Mouse (Mus musculus) liver, embryonic 14.5 days (tissue): ENCODE results near the gene Bpifb9b. TPM values are rescaled to one million over a fixed set of nuclear protein-coding genes. Genes with fewer than 3 reads are reported as not detected.
"Not testable (repeated sequence)": the region's sequence is repeated elsewhere in the genome, so short reads cannot be mapped to it uniquely, and the experiment has no call there.

ENCODE experiments used
- ATAC-seq: fragments of 200-750 bp; cut with Nextera tagmentation; 2 replicates; pipeline ENCODE4 v1.8.0; 2017; ENCODE audit warnings: moderate number of reproducible peaks, mild to moderate bottlenecking, moderate library complexity; ENCODE audit not compliant: insufficient read depth
- DNase-seq, 3 experiments: peaks; one replicate each; pipeline ENCODE4 v3.0.0-alpha.2; 2012 to 2013; ENCODE audit warnings: low read depth in 3 of 3, low spot score in 3 of 3
- H3K27ac ChIP-seq: fragments of 300-500 bp; sonication (generic); 2 replicates; pipeline ENCODE4 v1.5.1; 2014; ENCODE audit warnings: moderate library complexity, mild to moderate bottlenecking, control low read depth, inconsistent platforms
- H3K27me3 ChIP-seq: fragments of 300-500 bp; sonication (generic); 2 replicates; pipeline ENCODE4 v1.6.1; 2014; ENCODE audit warnings: mild to moderate bottlenecking, low read length, moderate library complexity; ENCODE audit not compliant: control insufficient read depth, insufficient read depth
- H3K36me3 ChIP-seq: fragments of 300-500 bp; sonication (generic); replicated peaks from 2 replicates; pipeline ENCODE4 v1.6.1; 2014; ENCODE audit warnings: low read depth; ENCODE audit not compliant: control insufficient read depth, insufficient read depth
- H3K4me1 ChIP-seq, 2 experiments: fragments of 200-500 bp in 1 of 2; fragments of 300-500 bp in 1 of 2; sonication (generic) in 1 of 2; replicated peaks; 2 replicates each; pipeline ENCODE4 v1.6.1; 2012 to 2014; ENCODE audit warnings: antibody characterized with exemption in 1 of 2, inconsistent platforms in 1 of 2, low read length in 1 of 2; ENCODE audit not compliant: control insufficient read depth in 2 of 2, insufficient read depth in 2 of 2
- H3K4me2 ChIP-seq: fragments of 300-500 bp; sonication (generic); 2 replicates; pipeline ENCODE4 v1.6.1; 2014; ENCODE audit warnings: low read depth, mild to moderate bottlenecking, control low read depth, moderate library complexity
- H3K4me3 ChIP-seq, 2 experiments: fragments of 200-500 bp in 1 of 2; fragments of 300-500 bp in 1 of 2; sonication (generic) in 1 of 2; 2 replicates each; pipeline ENCODE4 v1.5.1; 2012 to 2014; ENCODE audit warnings: low read depth in 2 of 2, low read length in 2 of 2, mild to moderate bottlenecking in 2 of 2, control low read depth in 1 of 2, inconsistent platforms in 1 of 2, moderate library complexity in 1 of 2; ENCODE audit not compliant: insufficient read depth in 1 of 2
- H3K9ac ChIP-seq: fragments of 300-500 bp; sonication (generic); replicated peaks from 2 replicates; pipeline ENCODE4 v1.6.1; 2014; ENCODE audit warnings: mild to moderate bottlenecking, control low read depth, moderate library complexity
- H3K9me3 ChIP-seq: fragments of 300-500 bp; sonication (generic); 2 replicates; pipeline ENCODE4 v1.6.1; 2016; ENCODE audit warnings: low read length, mixed read lengths; ENCODE audit not compliant: control insufficient read depth
- CTCF ChIP-seq: IDR thresholded peaks from 2 replicates; pipeline ENCODE4 v1.5.1; 2016; ENCODE audit warnings: antibody characterized with exemption, low read depth, control low read depth
- EP300 ChIP-seq: IDR thresholded peaks from 2 replicates; pipeline ENCODE4 v1.6.1; 2016; ENCODE audit warnings: antibody characterized with exemption, low read depth
- WGBS: fragments of 180-500 bp; shearing (Covaris S2); extraction: QIAGEN DNeasy Blood & Tissue Kit; methylation state at CpG from one replicate; pipeline ENCODE4 v1.1.7; 2014; ENCODE audit not compliant: insufficient replicate concordance; 5-methylcytosine and 5-hydroxymethylcytosine counted together
- polyA plus RNA-seq, 2 experiments: library from polyadenylated mRNA; depleted of rRNA in 1 of 2; stranded (reverse) in 1 of 2; unstranded in 1 of 2; fragments of >200 nt; fragmentation: Nextera tagmentation in 1 of 2; extraction: Ambion mirVana in 1 of 2; gene quantifications; 2 replicates each; pipeline versions ENCODE4 v1.2.1 to v1.2.3; 2012 to 2014

The Bpifb9b gene
- polyA plus RNA-seq (2012; rRNA removed), result not detected in 2 replicates
- not detected in 2 replicates for polyA plus RNA-seq (2014; fragmentation: Nextera tagmentation; extraction: Ambion mirVana)

DNA sequence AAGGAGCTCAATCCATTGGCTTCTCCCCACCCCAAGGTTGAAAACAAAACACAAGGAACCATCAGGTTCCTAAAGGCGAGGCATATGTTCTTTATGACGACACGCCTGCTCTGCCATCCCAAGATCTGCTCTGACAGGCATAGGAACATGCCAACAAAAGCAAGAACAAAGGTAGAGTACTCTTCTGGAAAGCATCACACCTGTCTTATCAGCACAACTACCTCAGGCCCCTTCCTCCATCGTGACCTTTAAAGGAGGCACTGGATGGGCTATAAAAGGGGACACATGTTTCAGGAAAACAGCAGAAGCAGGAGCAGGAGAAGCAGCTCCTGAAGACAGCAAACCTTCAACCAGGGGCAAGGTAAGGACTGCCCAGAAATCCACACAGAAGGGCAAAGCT is at the start of gene Bpifb9b:
TSS of gene Bpifb9b (plus strand) at position 301 of the 400 bp plus-strand sequence.
- not testable (repeated sequence) for H3K4me3 ChIP-seq, H3K27me3 ChIP-seq, H3K4me1 ChIP-seq, ATAC-seq, H3K9ac ChIP-seq, DNase-seq, H3K9me3 ChIP-seq, H3K4me2 ChIP-seq, H3K36me3 ChIP-seq, H3K27ac ChIP-seq
- 55% methylated on average over 4 of the region's 4 CpGs for WGBS

DNA sequence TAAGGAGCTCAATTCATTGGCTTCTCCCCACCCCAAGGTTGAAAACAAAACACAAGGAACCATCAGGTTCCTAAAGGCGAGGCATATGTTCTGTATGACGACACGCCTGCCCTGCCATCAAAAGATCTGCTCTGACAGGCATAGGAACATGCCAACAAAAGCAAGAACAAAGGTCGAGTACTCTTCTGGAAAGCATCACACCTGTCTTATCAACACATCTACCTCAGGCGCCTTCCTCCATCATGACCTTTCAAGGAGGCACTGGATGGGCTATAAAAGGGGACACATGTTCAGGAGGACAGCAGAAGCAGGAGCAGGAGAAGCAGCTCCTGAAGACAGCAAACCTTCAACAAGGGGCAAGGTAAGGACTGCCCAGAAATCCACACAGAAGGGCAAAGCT is 49.5 kb upstream of the Bpifb9b start, which contains the start of gene Bpifb9a:
TSS of gene Bpifb9a (plus strand) at position 301 of the 400 bp plus-strand sequence.
- not testable (repeated sequence) for ATAC-seq, DNase-seq, H3K4me3 ChIP-seq, H3K27me3 ChIP-seq, H3K27ac ChIP-seq, H3K4me2 ChIP-seq, H3K4me1 ChIP-seq, H3K36me3 ChIP-seq, H3K9ac ChIP-seq, H3K9me3 ChIP-seq
- 46% methylated on average over 5 of the region's 5 CpGs for WGBS

DNA sequence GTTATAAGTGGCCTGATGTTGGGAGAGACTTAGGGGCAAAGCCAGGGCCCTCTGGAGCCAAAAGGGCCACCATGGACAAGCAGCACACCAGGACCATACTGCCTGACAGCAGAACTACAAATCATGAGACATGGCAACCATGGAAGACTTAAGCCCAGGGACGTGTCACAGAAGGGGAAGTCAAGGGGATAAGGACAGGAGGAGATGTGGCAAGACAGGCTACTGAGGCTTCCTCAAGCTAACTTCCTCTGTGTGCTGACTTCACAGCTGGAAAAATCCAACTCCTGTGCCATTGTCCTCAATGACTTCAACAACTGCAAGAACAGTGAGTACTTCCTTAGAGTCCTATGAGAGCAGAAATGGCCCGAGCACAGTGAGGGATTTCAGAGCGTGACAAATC is 42.6 kb upstream of the Bpifb9b start:
- H3K9me3 ChIP-seq, H3K36me3 ChIP-seq, H3K27me3 ChIP-seq, H3K4me1 ChIP-seq, H3K4me3 ChIP-seq, H3K4me2 ChIP-seq, H3K27ac ChIP-seq, DNase-seq, H3K9ac ChIP-seq, ATAC-seq: not testable (repeated sequence)
- WGBS, result 51% methylated on average over 2 of the region's 3 CpGs

DNA sequence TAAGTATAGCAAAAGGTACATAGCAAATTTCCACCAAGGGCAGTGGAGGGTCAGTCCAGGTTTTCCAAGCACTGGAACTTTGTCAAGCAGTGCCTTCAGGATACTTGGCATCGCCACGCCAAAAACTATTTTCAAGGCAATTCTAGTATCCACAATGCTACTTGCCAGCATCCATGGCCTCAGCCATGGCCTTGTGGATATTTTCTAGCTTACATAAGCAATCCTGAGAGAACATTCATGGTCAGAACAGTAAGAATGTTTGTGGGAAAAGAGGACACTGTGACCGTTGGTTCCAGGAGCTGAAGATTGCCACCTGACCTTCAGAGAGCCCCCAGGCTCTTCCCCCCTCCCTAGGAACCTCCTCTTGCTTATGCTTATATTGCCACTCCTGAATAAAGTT is 15.2 kb upstream of the Bpifb9b start:
- DNase-seq, H3K27me3 ChIP-seq, H3K36me3 ChIP-seq, H3K4me2 ChIP-seq, ATAC-seq, H3K4me3 ChIP-seq, H3K9ac ChIP-seq, H3K4me1 ChIP-seq, H3K9me3 ChIP-seq, H3K27ac ChIP-seq: not testable (repeated sequence)
- 61% methylated on average over 3 of the region's 3 CpGs for WGBS

- H3K9ac ChIP-seq, result no peak overlapping the region
- H3K9me3 ChIP-seq, result no peaks in the 10 kb centered on the region
- TF ChIP-seq EP300 (no peak), CTCF (no peak)
- H3K27me3 ChIP-seq, result no peaks in the 10 kb centered on the region
- WGBS, result 58% methylated on average over 1 of the region's 1 CpGs
- no peak overlapping the region for H3K27ac ChIP-seq
- no peaks in the 10 kb centered on the region for H3K36me3 ChIP-seq
- no peaks in the 10 kb centered on the region for H3K4me1 ChIP-seq
- no peak overlapping the region for H3K4me2 ChIP-seq
- ATAC-seq, result no peak
- no peak for DNase-seq
- no peak overlapping the region for H3K4me3 ChIP-seq
Measured at GRCm38 (mm10) chr2:154292833-154293232, 14.2 kb upstream of the Bpifb9b start.

- peak; percentile 16 to 34 (median 28) for DNase-seq
- not testable (repeated sequence) for H3K27ac ChIP-seq, H3K9ac ChIP-seq, H3K4me1 ChIP-seq, H3K27me3 ChIP-seq, H3K4me2 ChIP-seq, ATAC-seq, H3K36me3 ChIP-seq, H3K9me3 ChIP-seq, H3K4me3 ChIP-seq
- peak; percentile 73 for TF ChIP-seq CTCF
- WGBS, result 3% methylated on average over 9 of the region's 10 CpGs
Measured at GRCm38 (mm10) chr2:154294746-154295145, 12.3 kb upstream of the Bpifb9b start.
